Mouse (Mus musculus): ENCODE data around the gene Mettl27. TPM values are rescaled to one million over a fixed set of nuclear protein-coding genes. Genes with fewer than 3 reads are reported as not detected.
A peak's percentile ranks its signal among the peaks of the same experiment; 100 is the strongest.
"Not testable (repeated sequence)": the region's sequence is repeated elsewhere in the genome, so short reads cannot be mapped to it uniquely, and the experiment has no call there.

Mettl27 gene
- total RNA-seq, 2 experiments from 2014 or later = 4.9 to 6.2 TPM

- intact Hi-C loops (cut with DNase I; ENCODE audit: low total_unique reads) = no loop called here
- DNase-seq = no peak
Observed at GRCm38 (mm10) chr5:134946063-134946856, 14.1 kb downstream of the Mettl27 start.

- DNase-seq = no peak
- intact Hi-C loops (cut with DNase I; ENCODE audit: low total_unique reads) = no loop called here
Observed at GRCm38 (mm10) chr5:134946857-134947255, 14.7 kb downstream of the Mettl27 start, which contains the start of gene Cldn4. Cldn4 (minus strand) TSS chr5:134946934.

- intact Hi-C loops (cut with DNase I; ENCODE audit: low total_unique reads) = no loop called here
- DNase-seq = no peak
Observed at GRCm38 (mm10) chr5:134947420-134948084, 15.4 kb downstream of the Mettl27 start.

- no peak for DNase-seq
- intact Hi-C loops (cut with DNase I; ENCODE audit: low total_unique reads) = no loop called here
Observed at GRCm38 (mm10) chr5:134948085-134948439, 15.9 kb downstream of the Mettl27 start.

- no peak for DNase-seq
- intact Hi-C loops (cut with DNase I; ENCODE audit: low total_unique reads) = no loop called here
Observed at GRCm38 (mm10) chr5:134951053-134951884, 19.1 kb downstream of the Mettl27 start.

- intact Hi-C loops (cut with DNase I; ENCODE audit: low total_unique reads) = no loop called here
- no peak for DNase-seq
Observed at GRCm38 (mm10) chr5:134955491-134955890, 23.3 kb downstream of the Mettl27 start.

GRCm38 (mm10) chr5:134959114-134959513, 26.9 kb downstream of the Mettl27 start:
- intact Hi-C loops (cut with DNase I; ENCODE audit: low total_unique reads) = no loop called here
- DNase-seq = peak; percentile 30

- no peak for DNase-seq
- intact Hi-C loops (cut with DNase I; ENCODE audit: low total_unique reads) = loop anchor here (5.0 kb wide), 2 partner anchors 33 to 53 kb away; partner anchors contain the start of gene Tmem270
Observed at GRCm38 (mm10) chr5:134960430-134960829, 28.3 kb downstream of the Mettl27 start.

- intact Hi-C loops (cut with DNase I; ENCODE audit: low total_unique reads) = loop anchor here (5.0 kb wide), 2 partner anchors 34 to 54 kb away; partner anchors contain the start of gene Tmem270
- no peak for DNase-seq
Observed at GRCm38 (mm10) chr5:134961519-134961918, 29.4 kb downstream of the Mettl27 start.

- intact Hi-C loops (cut with DNase I; ENCODE audit: low total_unique reads) = loop anchor here (5.0 kb wide), 2 partner anchors 36 to 56 kb away; partner anchors contain the start of gene Tmem270
- DNase-seq = peak; percentile 31
Observed at GRCm38 (mm10) chr5:134963546-134963945, 31.4 kb downstream of the Mettl27 start.

GRCm38 (mm10) chr5:134964655-134965054, 32.5 kb downstream of the Mettl27 start:
- DNase-seq = not testable (repeated sequence)
- intact Hi-C loops (cut with DNase I; ENCODE audit: low total_unique reads) = loop anchor here (5.0 kb wide), 2 partner anchors 37 to 57 kb away; partner anchors contain the start of gene Tmem270

- intact Hi-C loops (cut with DNase I; ENCODE audit: low total_unique reads) = no loop called here
- peak; percentile 68 for DNase-seq
Observed at GRCm38 (mm10) chr5:134965473-134965851, 33.3 kb downstream of the Mettl27 start.

GRCm38 (mm10) chr5:134965852-134966821, 34.0 kb downstream of the Mettl27 start:
- peak; percentile 35 for DNase-seq
- intact Hi-C loops (cut with DNase I; ENCODE audit: low total_unique reads) = no loop called here

GRCm38 (mm10) chr5:134967164-134967944, 35.2 kb downstream of the Mettl27 start:
- intact Hi-C loops (cut with DNase I; ENCODE audit: low total_unique reads) = no loop called here
- DNase-seq = no peak

GRCm38 (mm10) chr5:134970671-134971070, 38.5 kb downstream of the Mettl27 start:
- DNase-seq = no peak
- intact Hi-C loops (cut with DNase I; ENCODE audit: low total_unique reads) = loop anchor here (10.0 kb wide), 1 partner anchor 256 kb away; no protein-coding TSS in a partner anchor

GRCm38 (mm10) chr5:134973081-134973480, 40.9 kb downstream of the Mettl27 start:
- DNase-seq = no peak
- intact Hi-C loops (cut with DNase I; ENCODE audit: low total_unique reads) = loop anchor here (10.0 kb wide), 1 partner anchor 258 kb away; no protein-coding TSS in a partner anchor

- intact Hi-C loops (cut with DNase I; ENCODE audit: low total_unique reads) = loop anchor here (10.0 kb wide), 1 partner anchor 259 kb away; no protein-coding TSS in a partner anchor
- DNase-seq = no peak
Observed at GRCm38 (mm10) chr5:134973526-134973925, 41.4 kb downstream of the Mettl27 start.

- no peak for DNase-seq
- intact Hi-C loops (cut with DNase I; ENCODE audit: low total_unique reads) = loop anchor here (10.0 kb wide), 1 partner anchor 259 kb away; no protein-coding TSS in a partner anchor
Observed at GRCm38 (mm10) chr5:134974294-134974693, 42.1 kb downstream of the Mettl27 start.
